In genomic region chr13:32268284-32268683, GRCm38 (mm10) we compare ENCODE assay signal across 24 mouse cellular contexts.
DNase-seq lines count a peak whose midpoint lies in the region; ATAC-seq and TF ChIP-seq lines count a peak whose summit lies in the region.
"Had no signal": no experiment of that assay in that cellular context is flagged by ENCODE, and none has a peak within 500 bp of the region (broad histone marks: within the 10 kb centered on the region; RNA-seq: fewer than 3 reads in every experiment).

No protein-coding gene starts in this region.

- TF ChIP-seq POLR2A in brain, embryonic 14.5 days (IDR thresholded peaks at IDR 0.05; ENCODE audit: borderline replicate concordance, extremely low read depth, insufficient read depth, insufficient read length, poor library complexity, severe bottlenecking) = no peak

- no peak for TF ChIP-seq EP300 in stomach, postnatal 0 days (optimal IDR thresholded peaks at IDR 0.05)

- TF ChIP-seq CTCF in brain, embryonic 14.5 days (IDR thresholded peaks at IDR 0.05; ENCODE audit: borderline replicate concordance, extremely low read depth, insufficient read depth, insufficient read length) = no peak
- no peak for TF ChIP-seq CTCF in stomach, postnatal 0 days (IDR thresholded peaks at IDR 0.05; ENCODE audit: low read depth)

- H3K4me2 ChIP-seq in forebrain, embryonic 12.5 days = no peak overlapping the region
- H3K4me2 ChIP-seq in forebrain, embryonic 13.5 days = no peak overlapping the region
- H3K4me2 ChIP-seq in stomach, postnatal 0 days (replicated peaks; ENCODE audit: low read depth) = no peak overlapping the region
- no peak overlapping the region for H3K4me2 ChIP-seq in hindbrain, embryonic 12.5 days (replicated peaks)
- H3K4me2 ChIP-seq: heart, embryonic 11.5 days; hindbrain, embryonic 13.5 days; intestine, embryonic 15.5 days had no signal

- DNase-seq in retina, postnatal 1 day = peak; percentile 13
- DNase-seq in retina, embryonic 14.5 days (ENCODE audit: low spot score) = no peak
- peak; percentile 63 for DNase-seq in brain, embryonic 14.5 days (ENCODE audit: low read depth)
- DNase-seq in stomach, postnatal 0 days (ENCODE audit: low spot score) = no peak
- no peak for DNase-seq in spleen, postnatal 4 days (ENCODE audit: low spot score in 2 of 2)
- DNase-seq: adrenal gland, adult 2 months; adrenal gland, postnatal 14 days; cerebellum, adult 18-20 months; cerebellum, adult 9-10 months; cerebellum, postnatal 14 days; forebrain, postnatal 0 days; gastrocnemius, adult 2 months; gastrocnemius, postnatal 14 days; heart, adult 11 months; kidney, adult 11 months had no signal

- H3K9ac ChIP-seq in forebrain, embryonic 12.5 days = no peak overlapping the region
- no peak overlapping the region for H3K9ac ChIP-seq in forebrain, embryonic 13.5 days
- no peak overlapping the region for H3K9ac ChIP-seq in stomach, postnatal 0 days (ENCODE audit: low read length)
- no peak overlapping the region for H3K9ac ChIP-seq in hindbrain, embryonic 12.5 days
- H3K9ac ChIP-seq: forebrain, postnatal 0 days; hindbrain, embryonic 13.5 days; intestine, embryonic 15.5 days had no signal

- H3K4me3 ChIP-seq in forebrain, embryonic 12.5 days (replicated peaks) = no peak overlapping the region
- H3K4me3 ChIP-seq in forebrain, embryonic 13.5 days = no peak overlapping the region
- H3K4me3 ChIP-seq in stomach, postnatal 0 days (ENCODE audit: low read depth, low read length) = no peak overlapping the region
- no peak overlapping the region for H3K4me3 ChIP-seq in hindbrain, embryonic 12.5 days
- H3K4me3 ChIP-seq: gastrocnemius, adult 2 months; hindbrain, embryonic 13.5 days; intestine, embryonic 15.5 days had no signal

- no peaks in the 10 kb centered on the region for H3K9me3 ChIP-seq in forebrain, embryonic 12.5 days
- H3K9me3 ChIP-seq in forebrain, embryonic 13.5 days (replicated peaks) = no peaks in the 10 kb centered on the region
- H3K9me3 ChIP-seq in stomach, postnatal 0 days (ENCODE audit: control insufficient read depth, low read length) = no peaks in the 10 kb centered on the region
- H3K9me3 ChIP-seq in hindbrain, embryonic 12.5 days (replicated peaks) = no peaks in the 10 kb centered on the region
- H3K9me3 ChIP-seq: G1E; hindbrain, embryonic 13.5 days; intestine, embryonic 15.5 days had no signal

- no peak overlapping the region for H3K27ac ChIP-seq in forebrain, embryonic 12.5 days
- no peak overlapping the region for H3K27ac ChIP-seq in forebrain, embryonic 13.5 days
- no peak overlapping the region for H3K27ac ChIP-seq in stomach, postnatal 0 days (replicated peaks)
- no peak overlapping the region for H3K27ac ChIP-seq in hindbrain, embryonic 12.5 days
- H3K27ac ChIP-seq: gastrocnemius, adult 2 months; hindbrain, embryonic 13.5 days; intestine, embryonic 15.5 days had no signal

- peak; percentile 61; the same call in 1 of the 2 replicates for ATAC-seq in forebrain, embryonic 12.5 days (ENCODE audit: low FRiP score)
- no peak; the same call in 1 of the 2 replicates for ATAC-seq in forebrain, embryonic 13.5 days
- ATAC-seq in stomach, postnatal 0 days (ENCODE audit: low FRiP score, low TSS enrichment) = peak; percentile 61; the same call in 1 of the 2 replicates
- ATAC-seq in hindbrain, embryonic 12.5 days (ENCODE audit: low FRiP score) = no peak
- ATAC-seq: forebrain, postnatal 0 days; hindbrain, embryonic 16.5 days; intestine, embryonic 15.5 days had no signal

- H3K36me3 ChIP-seq in forebrain, embryonic 12.5 days (replicated peaks) = no peaks in the 10 kb centered on the region
- no peaks in the 10 kb centered on the region for H3K36me3 ChIP-seq in forebrain, embryonic 13.5 days (ENCODE audit: poor library complexity, severe bottlenecking)
- no peaks in the 10 kb centered on the region for H3K36me3 ChIP-seq in stomach, postnatal 0 days (ENCODE audit: control insufficient read depth, insufficient read depth, low read length)
- no peaks in the 10 kb centered on the region for H3K36me3 ChIP-seq in hindbrain, embryonic 12.5 days
- H3K36me3 ChIP-seq: G1E; hindbrain, embryonic 13.5 days; intestine, embryonic 15.5 days had no signal

- 3% methylated on average over 3 of the region's 3 CpGs for WGBS in forebrain, embryonic 12.5 days
- WGBS in forebrain, embryonic 13.5 days = 5% methylated on average over 3 of the region's 3 CpGs
- 24% methylated on average over 3 of the region's 3 CpGs for WGBS in stomach, postnatal 0 days
- WGBS in hindbrain, embryonic 12.5 days = 32% methylated on average over 3 of the region's 3 CpGs

- no peaks in the 10 kb centered on the region for H3K27me3 ChIP-seq in forebrain, embryonic 12.5 days
- H3K27me3 ChIP-seq in forebrain, embryonic 13.5 days = no peaks in the 10 kb centered on the region
- no peaks in the 10 kb centered on the region for H3K27me3 ChIP-seq in stomach, postnatal 0 days (ENCODE audit: control insufficient read depth, insufficient read depth, low read length)
- H3K27me3 ChIP-seq in hindbrain, embryonic 12.5 days = no peaks in the 10 kb centered on the region
- H3K27me3 ChIP-seq: CH12.LX; hindbrain, embryonic 13.5 days; intestine, embryonic 15.5 days had no signal

- peaks cover 12% of the 10 kb centered on the region; the same call in 1 of the 2 replicates for H3K4me1 ChIP-seq in forebrain, embryonic 12.5 days
- peaks cover 17% of the 10 kb centered on the region for H3K4me1 ChIP-seq in forebrain, embryonic 13.5 days
- H3K4me1 ChIP-seq in stomach, postnatal 0 days (replicated peaks; ENCODE audit: control insufficient read depth, insufficient read depth) = no peaks in the 10 kb centered on the region
- no peaks in the 10 kb centered on the region for H3K4me1 ChIP-seq in hindbrain, embryonic 12.5 days
- H3K4me1 ChIP-seq: intestine, embryonic 15.5 days had no signal

Comparison
In these comparisons a context has a peak if more than half of its experiments do, and no peak if none do; other contexts are left out.
1. ATAC-seq: peak in forebrain, embryonic 12.5 days (single experiment) and stomach, postnatal 0 days (single experiment); none in forebrain, embryonic 13.5 days (single experiment) and hindbrain, embryonic 12.5 days (single experiment).
2. DNase-seq: peak in retina, postnatal 1 day (single experiment) and brain, embryonic 14.5 days (single experiment); none in retina, embryonic 14.5 days (single experiment), stomach, postnatal 0 days (single experiment) and spleen, postnatal 4 days (0 of 2).